In the genomic region with DNA sequence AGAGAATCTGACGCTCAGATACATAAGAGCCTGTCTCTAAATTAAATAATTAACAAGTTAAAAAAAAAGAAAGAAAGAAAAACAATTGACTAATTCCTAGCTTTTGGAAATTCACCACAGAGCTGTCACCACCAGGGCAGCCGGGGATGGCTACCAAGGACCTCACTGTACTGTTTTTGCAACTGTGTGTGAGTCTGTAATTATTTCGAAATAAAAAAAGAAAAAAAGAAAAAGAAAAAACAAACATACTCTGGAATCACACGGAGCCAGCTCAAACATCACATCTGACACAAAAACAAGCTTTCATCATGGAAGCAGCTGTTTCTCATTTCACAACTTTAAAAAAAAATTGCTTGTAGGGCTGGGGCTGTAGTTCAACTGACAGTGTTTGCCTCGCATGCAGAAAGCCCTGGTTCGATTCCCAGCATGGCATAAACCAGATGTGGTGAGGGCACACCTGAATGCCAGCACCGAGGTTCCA, we compare ENCODE assay signal across 11 mouse cellular contexts.
A peak's percentile ranks its signal among the peaks of the same experiment; 100 is the strongest.
DNase-seq lines count a peak whose midpoint lies in the region; ATAC-seq lines count a peak whose summit lies in the region.
"Had no signal": no experiment of that assay in that cellular context is flagged by ENCODE, and none has a peak within 500 bp of the region (broad histone marks: within the 10 kb centered on the region; RNA-seq: fewer than 3 reads in every experiment).

No protein-coding gene starts in this region.

- DNase-seq in embryonic facial prominence, embryonic 11.5 days (ENCODE audit: low spot score): peak; percentile 55
- DNase-seq in embryonic facial prominence, embryonic 10.5 days (ENCODE audit: low spot score): no peak
- peak; percentile 41 for DNase-seq in kidney, postnatal 10 days
- DNase-seq in kidney, postnatal 25 days: no peak
- DNase-seq in heart, adult 9 months (ENCODE audit: low spot score in 2 of 2): peak; percentile 60 to 72
- DNase-seq in lung, postnatal 14 days: peak; percentile 18
- DNase-seq in cerebellum, adult 9-10 months: no peak
- no peak for DNase-seq in layer of hippocampus, postnatal 25 days (ENCODE audit: extremely low spot score in 1 of 2, low spot score in 1 of 2)
- DNase-seq: thymus, adult 18-20 months had no signal

- 48% methylated on average over 7 of the region's 7 CpGs for WGBS in embryonic facial prominence, embryonic 11.5 days
- 51% methylated on average over 7 of the region's 7 CpGs for WGBS in embryonic facial prominence, embryonic 10.5 days

- no peak overlapping the region for H3K27ac ChIP-seq in embryonic facial prominence, embryonic 11.5 days (replicated peaks; ENCODE audit: low read depth, low read length)
- no peak overlapping the region for H3K27ac ChIP-seq in embryonic facial prominence, embryonic 10.5 days (replicated peaks)
- H3K27ac ChIP-seq: forebrain, embryonic 10.5 days; hindbrain, postnatal 0 days had no signal

- no peaks in the 10 kb centered on the region for H3K36me3 ChIP-seq in embryonic facial prominence, embryonic 11.5 days (replicated peaks; ENCODE audit: control insufficient read depth, insufficient read depth, low read depth, low read length)
- H3K36me3 ChIP-seq in embryonic facial prominence, embryonic 10.5 days (replicated peaks): no peaks in the 10 kb centered on the region
- H3K36me3 ChIP-seq: forebrain, embryonic 10.5 days had no signal

- no peak overlapping the region for H3K4me3 ChIP-seq in embryonic facial prominence, embryonic 11.5 days (ENCODE audit: low read depth, low read length)
- no peak overlapping the region for H3K4me3 ChIP-seq in embryonic facial prominence, embryonic 10.5 days
- H3K4me3 ChIP-seq: forebrain, embryonic 10.5 days had no signal

- H3K9ac ChIP-seq in embryonic facial prominence, embryonic 11.5 days (replicated peaks; ENCODE audit: low read length): no peak overlapping the region

- no peaks in the 10 kb centered on the region for H3K9me3 ChIP-seq in embryonic facial prominence, embryonic 11.5 days (replicated peaks; ENCODE audit: control insufficient read depth, low read length)
- H3K9me3 ChIP-seq in embryonic facial prominence, embryonic 10.5 days: no peaks in the 10 kb centered on the region
- H3K9me3 ChIP-seq: forebrain, embryonic 10.5 days had no signal

- no peak for ATAC-seq in embryonic facial prominence, embryonic 11.5 days (replicated peaks; ENCODE audit: insufficient number of reproducible peaks, low FRiP score, low TSS enrichment, low read depth)
- ATAC-seq: hindbrain, postnatal 0 days had no signal

- H3K4me2 ChIP-seq in embryonic facial prominence, embryonic 11.5 days (ENCODE audit: low read depth, low read length): no peak overlapping the region

- H3K27me3 ChIP-seq in embryonic facial prominence, embryonic 11.5 days (ENCODE audit: control insufficient read depth, insufficient read depth, low read length): no peaks in the 10 kb centered on the region
- H3K27me3 ChIP-seq in embryonic facial prominence, embryonic 10.5 days (replicated peaks; ENCODE audit: low read depth, poor library complexity, severe bottlenecking): no peaks in the 10 kb centered on the region

- no peaks in the 10 kb centered on the region for H3K4me1 ChIP-seq in embryonic facial prominence, embryonic 11.5 days (ENCODE audit: control insufficient read depth, insufficient read depth, low read length)
- 0 out of 2 replicates have a peak, but pooled peaks cover 4% of the 10 kb centered on the region for H3K4me1 ChIP-seq in embryonic facial prominence, embryonic 10.5 days

Comparison
In these comparisons a context has a peak if more than half of its experiments do, and no peak if none do; other contexts are left out.
1. DNase-seq: peak in embryonic facial prominence, embryonic 11.5 days (single experiment), kidney, postnatal 10 days (single experiment), heart, adult 9 months (2 of 2) and lung, postnatal 14 days (single experiment); none in embryonic facial prominence, embryonic 10.5 days (single experiment), kidney, postnatal 25 days (0 of 2), cerebellum, adult 9-10 months (single experiment) and layer of hippocampus, postnatal 25 days (0 of 2).